Mouse (Mus musculus): Measurements from ENCODE around the gene Epha5.

Epha5 gene

DNA sequence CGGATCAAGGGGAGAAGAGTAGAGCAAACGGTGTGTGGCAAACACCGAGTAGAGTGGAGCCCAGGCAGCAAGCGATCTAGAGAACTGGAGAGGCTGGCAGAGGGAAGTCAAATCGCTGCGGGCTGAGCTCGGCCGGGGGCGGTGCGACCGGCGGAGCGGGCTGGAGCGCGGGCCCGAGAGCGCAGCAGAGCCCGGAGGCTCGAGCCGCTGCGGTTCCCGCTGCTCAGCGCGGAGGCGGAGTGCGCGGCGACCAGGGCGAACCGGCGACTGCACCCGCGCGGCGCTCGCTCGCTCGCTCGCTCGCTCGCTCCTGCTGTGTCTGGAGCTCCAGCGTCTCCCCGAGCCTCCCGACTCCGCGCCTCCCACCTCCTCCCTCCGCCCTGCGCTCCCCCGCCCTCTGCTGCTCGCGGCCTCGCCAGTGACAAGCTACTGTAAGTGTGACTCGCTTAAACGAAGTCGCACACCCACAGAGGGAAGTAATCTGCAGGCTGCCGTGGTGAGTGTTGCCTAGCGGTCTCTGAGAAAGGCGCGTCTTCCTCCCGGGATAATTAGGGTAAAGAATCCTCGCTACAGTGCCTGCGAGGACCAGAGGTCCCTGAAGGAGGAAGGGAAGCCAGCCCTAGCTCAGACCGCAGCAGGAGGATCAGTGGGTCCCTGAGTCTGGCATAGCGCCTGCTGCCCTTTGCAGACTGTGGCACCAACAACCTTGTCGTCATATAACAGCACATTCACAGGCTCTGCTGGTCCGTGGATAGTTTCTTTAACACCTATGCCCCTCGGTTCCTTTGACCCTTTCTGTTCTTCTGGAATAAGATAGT is at the start of gene Epha5:
Gene Epha5, minus strand, starts transcription at position 321 of the 818 bp plus-strand sequence.
- CTCF ChIA-PET, result no interaction called here

GRCm38 (mm10) chr5:84456216-84456615 is 39.0 kb upstream of the Epha5 start:
- ChIA-PET CTCF (no interaction called here), POLR2A (no interaction called here)

More for the DNA sequence above, at the start of gene Epha5:
- POLR2A ChIA-PET, result interaction anchor here in 1 of 4 experiments (0.6 to 1.3 kb wide), 2 partner anchors 30 to 320 kb away, joined by 3 to 4 read pairs; no protein-coding TSS in a partner anchor

GRCm38 (mm10) chr5:84454641-84455040 is 37.5 kb upstream of the Epha5 start:
- ChIA-PET CTCF (no interaction called here), POLR2A (no interaction called here)

- POLR2A ChIA-PET, result no interaction called here
- CTCF ChIA-PET, result no interaction called here
Observed at GRCm38 (mm10) chr5:84453839-84454238, 36.7 kb upstream of the Epha5 start.

DNA sequence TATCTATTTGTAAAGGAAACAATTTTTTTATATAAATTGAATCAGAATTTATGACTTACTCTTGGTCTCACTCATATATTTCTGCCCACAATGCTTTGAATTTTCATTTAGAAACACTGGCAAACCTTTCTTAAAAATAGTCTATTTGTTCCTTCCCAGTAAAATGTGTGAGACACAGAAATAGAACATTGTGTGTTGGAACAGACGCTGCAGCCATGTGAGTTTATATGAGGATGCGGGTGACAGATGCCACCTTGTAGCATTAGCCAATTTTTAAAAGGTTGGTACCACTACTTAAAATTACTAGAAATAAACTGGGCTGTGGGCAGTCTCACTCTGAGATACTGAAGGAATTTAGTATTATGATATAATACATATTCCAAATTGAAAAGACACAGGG is 23.1 kb upstream of the Epha5 start:
- ChIA-PET POLR2A (no interaction called here), CTCF (no interaction called here)

DNA sequence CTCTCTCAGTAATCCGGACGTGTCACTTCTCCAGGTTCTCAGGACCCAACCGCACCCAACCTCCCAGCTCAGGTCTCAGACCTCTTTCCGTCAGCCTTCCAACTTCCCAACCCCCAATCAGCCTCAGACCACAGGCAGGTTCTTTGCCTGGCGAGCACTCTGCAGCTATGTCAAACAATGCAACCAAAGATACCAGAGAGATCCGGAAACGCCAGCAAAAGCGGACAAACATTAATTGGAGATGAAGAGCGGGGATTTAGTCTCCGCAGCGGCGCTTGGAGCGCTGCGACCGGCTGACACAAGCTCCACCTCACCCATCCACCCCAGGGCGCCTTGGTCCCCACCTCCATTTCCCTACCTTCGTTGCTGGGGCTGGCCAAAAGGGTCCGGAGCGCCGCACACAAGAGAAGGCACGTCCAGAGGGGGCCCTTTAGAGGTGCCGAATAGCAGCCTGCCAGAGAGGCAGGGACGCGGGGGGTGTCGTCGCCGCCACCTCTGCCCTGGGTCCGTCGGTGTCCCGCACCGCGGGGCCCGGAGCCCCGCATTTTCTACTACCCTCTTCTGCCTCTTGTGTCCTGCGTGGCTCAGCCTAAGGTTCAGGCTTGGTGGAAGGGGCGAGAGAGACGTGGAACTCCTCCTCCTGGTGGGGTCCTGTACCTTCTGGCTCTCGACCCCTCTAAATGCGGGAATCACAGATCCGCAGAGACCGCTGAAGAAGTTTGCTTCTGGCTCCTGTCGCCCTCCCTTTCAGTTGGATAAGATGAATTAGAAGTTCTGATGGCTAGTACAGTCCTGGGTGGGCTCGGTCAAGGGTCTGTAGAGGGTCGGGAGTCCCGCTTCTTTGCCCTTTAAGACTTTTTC is 991 bp downstream of the Epha5 start:
- POLR2A ChIA-PET, result interaction anchor here in 1 of 4 experiments (0.7 kb wide), 2 partner anchors 24 to 438 kb away, joined by 3 to 4 read pairs; no protein-coding TSS in a partner anchor
- CTCF ChIA-PET, result no interaction called here

- ChIA-PET CTCF (no interaction called here), POLR2A (no interaction called here)
Observed at GRCm38 (mm10) chr5:84414931-84415431, 2.2 kb downstream of the Epha5 start.

DNA sequence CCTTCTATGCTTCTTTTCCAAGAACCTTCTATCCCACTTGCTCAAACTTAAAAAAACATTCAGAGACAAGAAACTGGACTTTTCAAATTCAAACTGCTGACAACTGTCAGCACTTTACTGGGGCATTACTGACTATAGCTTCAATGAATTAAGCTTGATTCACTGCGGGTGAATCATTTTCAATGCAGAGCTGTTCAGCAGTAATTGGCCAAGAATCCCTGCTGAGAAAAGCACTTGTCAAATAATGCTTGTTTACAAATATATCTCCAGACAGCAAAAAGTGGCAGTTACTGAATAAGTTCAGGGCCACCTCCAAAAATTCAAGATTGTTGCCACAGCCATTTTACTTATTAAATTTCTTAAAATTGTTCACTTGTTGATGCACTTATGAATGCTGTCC is 4.2 kb downstream of the Epha5 start:
- ChIA-PET CTCF (no interaction called here), POLR2A (no interaction called here)

- ChIA-PET POLR2A (no interaction called here), CTCF (no interaction called here)
Observed at GRCm38 (mm10) chr5:84408370-84408769, 8.8 kb downstream of the Epha5 start.

DNA sequence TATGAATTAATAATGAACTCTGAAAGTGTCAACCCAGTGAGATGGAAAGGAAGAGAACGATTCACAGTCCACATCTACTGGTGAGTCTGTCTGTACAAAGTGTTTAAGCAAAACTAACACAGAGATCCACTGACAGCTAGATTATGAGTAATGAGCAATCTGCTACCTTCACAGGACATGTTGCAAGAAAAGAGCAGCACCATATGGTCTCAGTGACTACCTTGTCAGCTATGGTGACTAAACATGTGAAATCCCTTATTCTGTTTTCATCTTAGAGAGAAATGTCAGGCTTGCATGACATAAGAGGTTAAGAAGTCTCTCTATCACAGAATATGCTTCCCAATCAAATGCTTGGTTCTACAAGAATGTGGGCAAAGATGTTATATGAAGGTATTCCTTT is 20.1 kb downstream of the Epha5 start:
- POLR2A ChIA-PET, result no interaction called here
- CTCF ChIA-PET, result no interaction called here

DNA sequence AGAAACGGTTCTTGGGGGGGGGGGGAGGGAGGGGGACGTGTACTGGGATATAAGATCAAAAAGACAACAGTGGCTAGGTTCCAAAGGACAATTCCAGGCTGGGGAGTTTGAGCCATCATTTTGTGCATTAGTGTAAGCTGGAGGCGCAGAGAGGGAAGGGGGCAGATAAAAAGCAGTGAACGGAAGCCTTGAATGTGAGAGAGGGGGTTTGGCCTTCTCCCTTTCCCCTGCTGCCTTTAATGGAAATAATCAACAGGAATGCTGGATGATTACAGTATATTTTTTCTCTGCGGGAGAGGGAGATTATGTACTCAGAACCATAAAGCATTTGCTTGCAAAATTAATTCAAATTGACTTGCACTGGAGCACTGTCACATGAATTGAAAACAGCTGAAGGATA is 51.8 kb downstream of the Epha5 start:
- POLR2A ChIA-PET, result no interaction called here
- CTCF ChIA-PET, result no interaction called here

GRCm38 (mm10) chr5:84359430-84359829 is 57.8 kb downstream of the Epha5 start:
- ChIA-PET POLR2A (no interaction called here), CTCF (no interaction called here)

DNA sequence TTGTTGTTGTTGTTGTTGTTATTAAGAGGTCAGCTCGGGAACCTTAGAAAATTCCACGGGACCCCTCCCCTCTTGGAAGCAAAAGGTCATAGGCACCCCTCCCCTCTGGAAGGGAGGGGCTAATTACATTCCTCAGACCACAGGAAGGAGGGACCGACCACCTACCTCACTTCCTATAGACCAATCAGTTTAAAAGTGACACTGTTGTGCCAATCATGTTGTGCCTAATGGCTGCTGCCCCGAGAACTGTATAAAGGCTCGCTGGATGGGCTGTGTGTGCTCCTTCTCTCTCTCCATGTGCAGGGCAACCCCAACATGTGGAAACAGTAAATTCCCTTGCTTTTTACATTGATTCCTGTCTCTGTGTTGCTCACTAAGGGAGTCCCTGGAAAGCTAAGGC is 64.1 kb downstream of the Epha5 start:
- ChIA-PET POLR2A (no interaction called here), CTCF (no interaction called here)

DNA sequence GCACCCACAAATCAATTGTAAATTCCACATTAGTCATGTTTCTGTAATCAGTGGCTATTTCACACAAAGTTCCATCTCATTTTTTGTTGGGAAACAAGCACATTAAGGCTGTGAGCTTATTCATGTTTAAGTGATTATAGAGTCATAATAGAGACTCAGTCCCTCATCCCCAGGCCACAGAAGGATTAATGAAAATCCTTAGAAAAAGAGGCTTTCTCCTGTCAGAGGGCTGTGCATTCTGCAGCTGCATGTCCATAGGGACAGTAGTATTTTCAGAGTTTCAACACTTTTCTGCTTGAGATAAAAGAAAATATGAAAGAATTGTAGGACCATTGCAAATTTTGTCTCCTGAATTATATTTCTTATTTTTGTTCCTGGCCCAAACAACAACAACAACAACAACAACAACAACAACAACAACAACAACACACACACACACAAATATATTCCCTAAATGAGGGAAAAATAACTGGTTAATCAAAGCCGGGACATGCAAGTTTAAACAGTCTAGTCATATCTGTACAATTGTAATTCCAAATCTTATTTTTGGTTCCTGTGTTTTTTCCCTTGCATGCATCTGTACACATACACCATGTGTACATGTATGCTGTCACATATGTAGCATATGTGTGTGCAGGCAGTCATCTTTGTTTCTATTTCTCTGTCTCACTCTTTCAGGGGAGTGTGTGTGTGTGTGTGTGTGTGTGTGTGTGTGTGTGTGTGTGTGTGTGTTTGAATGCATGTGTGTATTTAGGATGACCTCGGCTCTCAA is 70.3 kb downstream of the Epha5 start:
- ChIA-PET POLR2A (no interaction called here), CTCF (no interaction called here)

DNA sequence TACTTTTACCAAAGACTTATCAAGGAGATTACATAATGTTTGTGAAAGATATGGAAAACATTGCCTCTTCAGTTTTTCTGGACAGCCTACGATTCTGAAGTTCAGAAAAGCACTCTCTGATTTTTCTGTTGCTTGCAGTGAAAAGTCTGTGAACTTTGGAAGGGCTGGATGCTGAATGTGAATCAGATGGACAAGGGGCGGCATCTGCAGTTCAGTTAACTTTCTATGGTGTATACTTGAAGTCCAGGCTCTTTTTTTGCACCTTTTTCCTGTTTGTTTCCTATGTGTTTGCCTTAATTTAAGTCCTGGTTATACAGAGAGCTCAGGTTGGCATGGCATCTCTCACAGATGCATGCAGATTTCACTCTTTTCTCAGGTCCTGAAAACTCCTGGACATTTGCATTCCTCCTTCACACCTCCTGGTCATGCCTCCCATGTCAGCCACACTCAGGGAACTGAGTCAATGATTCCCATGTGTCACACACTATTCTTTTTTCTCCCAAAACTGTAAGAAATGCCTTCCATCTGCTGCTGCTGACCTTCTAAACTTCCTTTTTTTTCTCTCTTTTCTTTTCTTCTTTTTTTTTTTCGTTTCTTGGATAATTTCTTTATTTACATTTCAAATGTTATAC is 81.2 kb downstream of the Epha5 start:
- POLR2A ChIA-PET, result no interaction called here
- CTCF ChIA-PET, result no interaction called here

- CTCF ChIA-PET, result no interaction called here
- POLR2A ChIA-PET, result no interaction called here
Observed at GRCm38 (mm10) chr5:84334481-84334880, 82.7 kb downstream of the Epha5 start.

GRCm38 (mm10) chr5:84331631-84332030 is 85.6 kb downstream of the Epha5 start:
- CTCF ChIA-PET, result no interaction called here
- POLR2A ChIA-PET, result no interaction called here

- ChIA-PET CTCF (no interaction called here), POLR2A (no interaction called here)
Observed at GRCm38 (mm10) chr5:84320553-84320952, 96.6 kb downstream of the Epha5 start.

DNA sequence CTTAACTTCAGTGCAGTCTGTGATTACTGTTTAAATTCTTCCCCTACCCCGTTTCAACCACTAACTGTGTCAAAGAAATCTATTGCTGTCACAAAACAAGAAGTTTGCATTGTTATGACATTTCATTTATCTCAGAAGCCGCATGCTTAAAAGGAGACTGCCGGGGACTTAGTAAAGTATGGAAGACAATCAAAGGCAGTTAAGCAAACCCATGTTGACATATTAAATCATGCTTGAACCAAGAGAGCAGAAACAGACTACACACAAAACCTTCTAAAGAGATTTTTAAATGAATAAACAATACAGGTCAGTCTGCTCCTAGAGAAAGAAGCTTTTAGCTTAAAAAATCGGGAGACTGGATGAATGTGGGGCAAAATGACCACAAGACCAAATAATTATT is 97.0 kb downstream of the Epha5 start:
- ChIA-PET POLR2A (no interaction called here), CTCF (no interaction called here)

DNA sequence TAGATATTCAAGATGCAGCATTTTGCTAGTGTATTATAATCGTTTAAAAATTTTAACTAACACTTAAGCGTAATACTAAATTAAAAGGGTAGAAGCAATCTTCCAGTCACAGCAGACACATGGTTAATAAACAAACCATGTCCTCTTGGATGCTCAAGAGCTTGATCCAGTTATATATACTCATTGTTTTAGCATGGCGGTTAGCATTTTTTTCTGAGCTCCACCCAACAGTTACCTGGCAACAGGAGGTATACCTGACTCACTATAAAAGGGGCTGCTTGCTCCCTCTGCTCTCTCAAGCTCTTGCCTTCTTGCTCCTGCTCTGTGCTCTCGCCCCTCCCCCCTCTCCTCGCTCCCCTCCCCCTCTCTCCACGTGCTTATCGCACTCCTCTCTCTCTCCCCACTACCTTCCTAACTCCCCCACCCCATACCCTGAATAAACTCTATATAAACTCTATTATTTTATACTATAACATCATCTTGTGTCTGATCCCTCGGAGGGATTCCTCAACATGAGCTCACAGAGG is 98.3 kb downstream of the Epha5 start:
- ChIA-PET POLR2A (interaction anchor here in 1 of 4 experiments (0.5 kb wide), 1 partner anchor 58 kb away, joined by 3 read pairs; no protein-coding TSS in a partner anchor), CTCF (no interaction called here)

Measured in embryonic stem cell, embryonic (primary cell).